Mouse (Mus musculus) MEL (cell line): ENCODE results near the gene Letm1. TPM values are rescaled to one million over a fixed set of nuclear protein-coding genes. Genes with fewer than 3 reads are reported as not detected.

Source experiments
- DNase-seq: peaks from one replicate; pipeline ENCODE4 v3.0.0; 2011; ENCODE audit warnings: low read depth, low spot score
- H3K27ac ChIP-seq: 2 replicates; pipeline ENCODE4 v1.5.1; 2012; ENCODE audit warnings: low read depth, mild to moderate bottlenecking, control low read depth, low read length, moderate library complexity; ENCODE audit not compliant: control insufficient read depth
- H3K27me3 ChIP-seq, 2 experiments: fragments of 150-350 bp in 1 of 2; sonication (generic) in 1 of 2; 2 replicates each; pipeline ENCODE4 v1.6.1; 2012; ENCODE audit warnings: low read length in 2 of 2, mild to moderate bottlenecking in 2 of 2, improper control_type of control experiment in 1 of 2, moderate library complexity in 1 of 2; ENCODE audit not compliant: insufficient read depth in 2 of 2, control insufficient read depth in 1 of 2
- H3K36me3 ChIP-seq, 2 experiments: 2 replicates each; pipeline ENCODE4 v1.6.1; 2012 to 2014; ENCODE audit warnings: low read length in 2 of 2, improper control_type of control experiment in 1 of 2, inconsistent platforms in 1 of 2, mild to moderate bottlenecking in 1 of 2; ENCODE audit not compliant: insufficient read depth in 2 of 2, control insufficient read depth in 1 of 2
- H3K4me1 ChIP-seq, 2 experiments: fragments of 150-350 bp in 1 of 2; sonication (generic) in 1 of 2; 2 replicates each; pipeline ENCODE4 v1.6.1; 2012; ENCODE audit warnings: low read length in 2 of 2, improper control_type of control experiment in 1 of 2, mild to moderate bottlenecking in 1 of 2; ENCODE audit not compliant: insufficient read depth in 2 of 2, control insufficient read depth in 1 of 2
- H3K4me3 ChIP-seq, 2 experiments: fragments of 150-350 bp in 1 of 2; sonication (generic) in 1 of 2; 2 replicates each; pipeline ENCODE4 v1.5.1; 2012; ENCODE audit warnings: low read depth in 2 of 2, low read length in 2 of 2, mild to moderate bottlenecking in 2 of 2, moderate library complexity in 2 of 2, control low read depth in 1 of 2, improper control_type of control experiment in 1 of 2; ENCODE audit not compliant: control insufficient read depth in 1 of 2, insufficient read depth in 1 of 2
- H3K79me2 ChIP-seq: 2 replicates; pipeline ENCODE4 v1.6.1; 2012; ENCODE audit warnings: mild to moderate bottlenecking, low read length, moderate library complexity; ENCODE audit not compliant: control insufficient read depth, poor library complexity, insufficient read depth
- H3K9ac ChIP-seq: 2 replicates; pipeline ENCODE4 v1.6.1; 2012; ENCODE audit warnings: low read depth, mild to moderate bottlenecking, control low read depth, low read length, moderate library complexity; ENCODE audit not compliant: control insufficient read depth, poor library complexity, severe bottlenecking
- H3K9me3 ChIP-seq: fragments of 150-350 bp; sonication (generic); replicated peaks from 2 replicates; pipeline ENCODE4 v1.6.1; 2012; ENCODE audit warnings: mild to moderate bottlenecking, low read length, improper control_type of control experiment, moderate library complexity; ENCODE audit not compliant: insufficient read depth
- CTCF ChIP-seq, 3 experiments: IDR thresholded peaks in 2 of 3; conservative IDR thresholded peaks in 1 of 3; 2 replicates each; pipeline ENCODE4 v1.5.1; 2011 to 2012; ENCODE audit warnings: low read length in 3 of 3, low read depth in 2 of 3, mild to moderate bottlenecking in 2 of 3, improper control_type of control experiment in 1 of 3, inconsistent platforms in 1 of 3, mixed read lengths in 1 of 3, moderate library complexity in 1 of 3; ENCODE audit not compliant: control insufficient read depth in 1 of 3, insufficient read depth in 1 of 3, poor library complexity in 1 of 3, severe bottlenecking in 1 of 3
- E2F4 ChIP-seq: IDR thresholded peaks from 2 replicates; pipeline ENCODE4 v1.6.1; 2011; ENCODE audit warnings: low read depth, low read length, improper control_type of control experiment, borderline replicate concordance
- ETS1 ChIP-seq: IDR thresholded peaks from 2 replicates; pipeline ENCODE4 v1.6.1; 2012; ENCODE audit warnings: low read depth, mild to moderate bottlenecking, inconsistent platforms, low read length, improper control_type of control experiment, moderate library complexity
- GATA1 ChIP-seq: IDR thresholded peaks from 2 replicates; pipeline ENCODE4 v1.6.1; 2011; ENCODE audit warnings: low read depth, low read length, improper control_type of control experiment
- JUND ChIP-seq: IDR thresholded peaks from 2 replicates; pipeline ENCODE4 v1.6.1; 2011; ENCODE audit warnings: low read depth, mild to moderate bottlenecking, improper control_type of control experiment, low read length
- KAT2A ChIP-seq: conservative IDR thresholded peaks from 2 replicates; pipeline ENCODE4 v1.6.1; 2012; ENCODE audit warnings: low read depth, low read length, improper control_type of control experiment, inconsistent platforms
- MAX ChIP-seq: IDR thresholded peaks from 2 replicates; pipeline ENCODE4 v1.6.1; 2011; ENCODE audit warnings: low read length, improper control_type of control experiment
- MXI1 ChIP-seq: IDR thresholded peaks from 2 replicates; pipeline ENCODE4 v1.6.1; 2011; ENCODE audit warnings: mild to moderate bottlenecking, low read depth, low read length, improper control_type of control experiment
- NELFE ChIP-seq: IDR thresholded peaks from 2 replicates; pipeline ENCODE4 v1.6.1; 2011; ENCODE audit warnings: low read depth, low read length, improper control_type of control experiment
- POLR2AphosphoS5 ChIP-seq: IDR thresholded peaks from 2 replicates; pipeline ENCODE4 v1.6.1; 2012; ENCODE audit warnings: low read depth, borderline replicate concordance, mild to moderate bottlenecking, inconsistent platforms, low read length, moderate library complexity, mixed read lengths
- RAD21 ChIP-seq: IDR thresholded peaks from 2 replicates; pipeline ENCODE4 v1.6.1; 2011; ENCODE audit warnings: mild to moderate bottlenecking, low read depth, low read length, improper control_type of control experiment
- SMC3 ChIP-seq: IDR thresholded peaks from 2 replicates; pipeline ENCODE4 v1.6.1; 2011; ENCODE audit warnings: low read depth, low read length, improper control_type of control experiment
- TAL1 ChIP-seq: IDR thresholded peaks from 2 replicates; pipeline ENCODE4 v1.6.1; 2012; ENCODE audit warnings: mild to moderate bottlenecking, inconsistent platforms, low read length, moderate library complexity, mixed read lengths
- TBP ChIP-seq: IDR thresholded peaks from 2 replicates; pipeline ENCODE4 v1.8.0; 2011; ENCODE audit warnings: low read depth, low read length, improper control_type of control experiment
- TCF12 ChIP-seq: IDR thresholded peaks from 2 replicates; pipeline ENCODE4 v1.6.1; 2014; ENCODE audit warnings: low read depth, mild to moderate bottlenecking, inconsistent platforms, low read length, improper control_type of control experiment, moderate library complexity
- USF2 ChIP-seq, 2 experiments: IDR thresholded peaks; 2 replicates each; pipeline ENCODE4 v1.6.1; 2011 to 2012; ENCODE audit warnings: improper control_type of control experiment in 2 of 2, low read length in 2 of 2, borderline replicate concordance in 1 of 2, inconsistent platforms in 1 of 2, low read depth in 1 of 2, mild to moderate bottlenecking in 1 of 2; ENCODE audit not compliant: insufficient read depth in 1 of 2
- ZC3H11A ChIP-seq: IDR thresholded peaks from 2 replicates; pipeline ENCODE4 v1.6.1; 2012; ENCODE audit warnings: low read depth, mild to moderate bottlenecking, inconsistent platforms, low read length, improper control_type of control experiment
- ZNF384 ChIP-seq: IDR thresholded peaks from 2 replicates; pipeline ENCODE4 v1.6.1; 2012; ENCODE audit warnings: low read depth, mild to moderate bottlenecking, inconsistent platforms, low read length, improper control_type of control experiment
- polyA plus RNA-seq, 2 experiments: library from polyadenylated mRNA; stranded (reverse) in 1 of 2; unstranded in 1 of 2; fragments of >175 nt in 1 of 2; fragments of >200 nt in 1 of 2; gene quantifications; 2 replicates each; pipeline versions ENCODE4 v1.2.1 to v1.2.4; 2012; ENCODE audit warnings: low replicate concordance in 2 of 2, low read depth in 1 of 2; ENCODE audit not compliant: insufficient read length in 2 of 2, insufficient read depth in 1 of 2, missing spikeins in 1 of 2
- total RNA-seq: library from RNA; depleted of rRNA; stranded (reverse); fragments of 300-350 nt; gene quantifications from 2 replicates; pipeline ENCODE4 v1.2.3, GENCODE M21; 2012

Letm1 gene
- total and polyA plus RNA-seq, 3 experiments: 59.5 to 127 (median 119) TPM

GRCm38 (mm10) chr5:33811519-33811918 lies 28.9 kb upstream of the Letm1 start:
- H3K4me3 ChIP-seq: no peak overlapping the region
- no peak overlapping the region for H3K9ac ChIP-seq
- peaks cover 4 to 7% of the 10 kb centered on the region in 2 experiments for H3K4me1 ChIP-seq
- no peaks in the 10 kb centered on the region; a peak in 1 of 4 replicates for H3K27me3 ChIP-seq
- peak; percentile 42 for DNase-seq
- peaks cover 0 to 7% of the 10 kb centered on the region in 2 experiments; a peak in 2 of 4 replicates for H3K36me3 ChIP-seq
- no peak overlapping the region for H3K27ac ChIP-seq
- no peaks in the 10 kb centered on the region for H3K79me2 ChIP-seq
- H3K9me3 ChIP-seq: no peaks in the 10 kb centered on the region
- TF ChIP-seq CTCF (IDR thresholded peaks at IDR 0.05 in 2 of 3, conservative IDR thresholded peaks at IDR 0.05 in 1 of 3; ENCODE audit: control insufficient read depth in 1 of 3, insufficient read depth in 1 of 3, low read depth in 2 of 3, low read length in 3 of 3, poor library complexity in 1 of 3, severe bottlenecking in 1 of 3) (peak; percentile 26 to 52 (median 49); a peak in 5 of 6 replicates), ZC3H11A (peak; percentile 36; the same call in 1 of the 2 replicates), ETS1 (no peak), SMC3 (peak; percentile 55), MXI1 (no peak), RAD21 (peak; percentile 24), MAX (no peak)

- no peak for DNase-seq
- no peaks in the 10 kb centered on the region for H3K4me1 ChIP-seq
- no peak overlapping the region for H3K4me3 ChIP-seq
- TF ChIP-seq ZNF384 (no peak), JUND (no peak), KAT2A (no peak), ETS1 (no peak), POLR2AphosphoS5 (no peak), TBP (no peak), TAL1 (no peak), E2F4 (no peak), MXI1 (no peak), NELFE (no peak), USF2 (IDR thresholded peaks at IDR 0.05; ENCODE audit: borderline replicate concordance in 1 of 2, insufficient read depth in 1 of 2, low read depth in 1 of 2, low read length in 2 of 2) (no peak), GATA1 (no peak), ZC3H11A (no peak), RAD21 (no peak), TCF12 (no peak)
- no peak overlapping the region for H3K27ac ChIP-seq
- no peaks in the 10 kb centered on the region for H3K36me3 ChIP-seq
- no peak overlapping the region for H3K9ac ChIP-seq
- no peaks in the 10 kb centered on the region for H3K9me3 ChIP-seq
- no peaks in the 10 kb centered on the region for H3K79me2 ChIP-seq
- peaks cover 3 to 7% of the 10 kb centered on the region in 2 experiments; a peak in 3 of 4 replicates for H3K27me3 ChIP-seq
These were observed 20.7 kb upstream of the Letm1 start for GRCm38 (mm10) chr5:33803337-33803736.
